Mouse (Mus musculus): Measurements from ENCODE around the gene Gan. TPM values are rescaled to one million over a fixed set of nuclear protein-coding genes. Genes with fewer than 3 reads are reported as not detected.

The Gan gene
- polyA plus RNA-seq, 1 experiment from 2014 or later: 2.8 TPM

DNA sequence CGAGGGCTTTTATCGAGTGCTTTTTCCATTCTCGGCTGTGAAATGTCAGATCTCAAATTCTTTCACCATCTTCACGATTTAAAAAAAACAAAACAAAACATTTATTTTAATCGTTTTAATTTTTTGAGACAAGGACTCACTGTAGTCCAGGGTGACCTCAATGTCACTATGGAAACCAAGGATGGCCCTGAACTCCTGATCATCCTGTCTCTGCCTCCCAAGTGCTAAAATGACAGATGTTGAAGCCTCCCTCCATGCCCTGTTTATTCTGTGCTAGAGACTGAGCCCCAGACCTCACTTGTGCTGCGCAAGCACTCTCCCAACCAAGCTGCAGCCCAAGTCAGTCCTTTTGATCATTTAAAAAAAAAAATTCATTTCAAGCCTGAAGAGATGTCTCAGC lies 84.4 kb downstream of the Gan start:
- H3K4me3 ChIP-seq: no peak overlapping the region
- no peaks in the 10 kb centered on the region for H3K36me3 ChIP-seq (ENCODE audit: poor library complexity, severe bottlenecking)
- no peaks in the 10 kb centered on the region for H3K27me3 ChIP-seq
- H3K4me1 ChIP-seq: no peaks in the 10 kb centered on the region
- 72% methylated on average over 6 of the region's 6 CpGs for WGBS
- H3K4me2 ChIP-seq: no peak overlapping the region
- no peak overlapping the region for H3K27ac ChIP-seq
- H3K9me3 ChIP-seq (replicated peaks): no peaks in the 10 kb centered on the region
- no peak overlapping the region for H3K9ac ChIP-seq
- no peak for ATAC-seq

DNA sequence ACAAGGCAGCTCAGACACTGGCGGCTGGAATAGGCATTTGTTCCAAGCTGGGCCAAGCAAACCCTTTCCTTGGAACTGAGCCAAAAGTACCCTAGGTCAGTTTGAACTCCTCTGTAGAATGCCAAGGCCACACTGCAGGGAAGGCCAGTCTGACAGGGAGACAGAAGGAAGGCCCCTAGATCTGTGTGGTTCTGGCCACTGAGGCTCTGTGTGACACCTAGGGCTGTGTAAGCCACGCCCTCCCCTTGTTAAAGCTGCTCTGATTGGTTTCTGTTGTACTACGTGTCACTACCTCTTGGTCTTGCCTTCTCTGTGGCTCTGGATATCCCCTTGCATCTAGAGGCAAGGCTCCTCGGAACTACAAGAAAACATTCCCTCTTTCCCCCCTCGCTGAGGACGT lies 86.7 kb downstream of the Gan start:
- H3K27ac ChIP-seq: no peak overlapping the region
- H3K9ac ChIP-seq: no peak overlapping the region
- no peaks in the 10 kb centered on the region for H3K36me3 ChIP-seq (ENCODE audit: poor library complexity, severe bottlenecking)
- no peaks in the 10 kb centered on the region for H3K4me1 ChIP-seq
- H3K9me3 ChIP-seq (replicated peaks): no peaks in the 10 kb centered on the region
- 44% methylated on average over 6 of the region's 6 CpGs for WGBS
- no peak for ATAC-seq
- no peak overlapping the region for H3K4me2 ChIP-seq
- no peak overlapping the region for H3K4me3 ChIP-seq
- H3K27me3 ChIP-seq: no peaks in the 10 kb centered on the region

DNA sequence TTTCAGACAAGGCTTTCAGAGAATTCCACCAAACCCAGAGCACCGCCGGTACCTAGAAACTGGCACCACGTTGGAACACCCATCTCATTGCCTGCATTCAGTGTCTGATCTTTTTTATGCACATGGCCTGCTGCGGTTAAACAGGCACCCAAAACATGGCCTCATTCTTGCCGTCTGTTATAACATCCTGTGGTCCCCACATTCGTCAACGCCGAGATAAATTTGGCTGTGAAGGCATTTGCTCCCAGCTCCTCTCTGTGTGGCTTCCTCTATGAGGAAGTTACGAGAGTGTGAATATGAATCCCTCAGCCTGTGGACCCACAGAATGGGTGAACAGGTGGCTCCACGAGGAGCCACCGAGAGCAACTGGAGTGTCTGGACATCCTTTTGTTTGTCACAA lies 90.4 kb downstream of the Gan start:
- 93% methylated on average over 11 of the region's 11 CpGs for WGBS

DNA sequence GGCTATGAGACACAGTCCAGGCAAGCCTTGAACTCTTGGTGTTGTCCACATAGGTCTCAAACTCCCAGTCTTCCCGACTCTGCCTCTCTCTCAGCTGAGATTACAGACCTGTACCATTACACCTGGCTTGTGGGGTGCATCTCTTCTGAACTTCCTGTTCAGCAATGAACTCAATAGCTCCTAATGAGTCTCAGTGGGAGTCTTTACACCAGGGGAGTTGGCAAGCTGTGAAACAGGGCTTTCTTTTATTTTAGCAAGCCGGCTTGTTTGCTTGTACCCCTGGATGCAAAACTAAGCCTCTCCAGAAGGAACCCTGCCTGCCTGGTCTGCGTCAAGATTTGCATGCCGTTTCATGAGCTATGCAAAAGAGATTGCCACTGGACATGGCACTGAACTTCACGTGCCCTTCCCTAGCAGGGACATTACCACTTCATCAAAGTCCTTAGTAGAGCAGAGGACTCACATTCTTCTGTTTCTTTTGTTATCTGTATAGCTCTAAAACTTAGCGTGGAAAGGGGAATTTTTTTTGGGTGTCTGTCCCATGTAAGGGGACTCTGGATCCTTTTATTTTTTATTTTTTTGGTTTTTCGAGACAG lies 93.2 kb downstream of the Gan start:
- 32% methylated on average over 7 of the region's 7 CpGs for WGBS
- Histone ChIP-seq H3K27me3 (no peaks in the 10 kb centered on the region), H3K4me2 (no peak overlapping the region), H3K9me3 (replicated peaks) (0 out of 2 replicates have a peak, but pooled peaks cover 4% of the 10 kb centered on the region), H3K9ac (no peak overlapping the region), H3K4me3 (no peak overlapping the region), H3K36me3 (ENCODE audit: poor library complexity, severe bottlenecking) (no peaks in the 10 kb centered on the region), H3K4me1 (no peaks in the 10 kb centered on the region; the same call in 1 of the 2 replicates), H3K27ac (no peak overlapping the region)
- no peak for ATAC-seq

More for the DNA sequence above, 90.4 kb downstream of the Gan start:
- no peak overlapping the region for H3K9ac ChIP-seq
- no peaks in the 10 kb centered on the region for H3K36me3 ChIP-seq (ENCODE audit: poor library complexity, severe bottlenecking)
- H3K4me3 ChIP-seq: no peak overlapping the region
- no peaks in the 10 kb centered on the region for H3K4me1 ChIP-seq
- H3K9me3 ChIP-seq (replicated peaks): 0 out of 2 replicates have a peak, but pooled peaks cover 4% of the 10 kb centered on the region
- H3K4me2 ChIP-seq: no peak overlapping the region
- ATAC-seq: no peak
- no peak overlapping the region for H3K27ac ChIP-seq
- no peaks in the 10 kb centered on the region for H3K27me3 ChIP-seq

DNA sequence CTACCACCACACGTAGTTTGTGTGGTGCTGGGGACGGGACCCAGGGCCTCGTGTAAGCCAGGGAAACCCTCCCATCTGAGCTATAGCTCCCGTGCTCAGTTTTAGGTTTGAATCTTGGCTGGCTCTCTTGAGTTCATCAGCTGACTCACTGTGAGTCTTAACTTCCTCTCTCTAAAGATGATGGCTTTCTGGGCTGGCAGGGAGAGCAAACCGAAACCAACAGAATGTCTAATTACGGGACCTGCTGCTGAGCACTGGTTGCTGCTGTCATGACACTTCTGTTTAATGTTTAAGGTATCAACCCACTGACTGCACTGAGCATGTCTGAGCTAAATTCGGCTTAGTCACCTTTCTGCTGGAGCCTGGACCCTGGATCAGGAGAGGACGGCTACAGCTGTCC lies 94.7 kb downstream of the Gan start:
- 94% methylated on average over 8 of the region's 8 CpGs for WGBS
- H3K4me2 ChIP-seq: no peak overlapping the region
- 0 out of 2 replicates have a peak, but pooled peaks cover 4% of the 10 kb centered on the region for H3K9me3 ChIP-seq (replicated peaks)
- ATAC-seq: no peak
- H3K36me3 ChIP-seq (ENCODE audit: poor library complexity, severe bottlenecking): no peaks in the 10 kb centered on the region
- H3K27me3 ChIP-seq: no peaks in the 10 kb centered on the region
- H3K27ac ChIP-seq: no peak overlapping the region
- no peak overlapping the region for H3K4me3 ChIP-seq
- no peak overlapping the region for H3K9ac ChIP-seq
- no peaks in the 10 kb centered on the region; the same call in 1 of the 2 replicates for H3K4me1 ChIP-seq

DNA sequence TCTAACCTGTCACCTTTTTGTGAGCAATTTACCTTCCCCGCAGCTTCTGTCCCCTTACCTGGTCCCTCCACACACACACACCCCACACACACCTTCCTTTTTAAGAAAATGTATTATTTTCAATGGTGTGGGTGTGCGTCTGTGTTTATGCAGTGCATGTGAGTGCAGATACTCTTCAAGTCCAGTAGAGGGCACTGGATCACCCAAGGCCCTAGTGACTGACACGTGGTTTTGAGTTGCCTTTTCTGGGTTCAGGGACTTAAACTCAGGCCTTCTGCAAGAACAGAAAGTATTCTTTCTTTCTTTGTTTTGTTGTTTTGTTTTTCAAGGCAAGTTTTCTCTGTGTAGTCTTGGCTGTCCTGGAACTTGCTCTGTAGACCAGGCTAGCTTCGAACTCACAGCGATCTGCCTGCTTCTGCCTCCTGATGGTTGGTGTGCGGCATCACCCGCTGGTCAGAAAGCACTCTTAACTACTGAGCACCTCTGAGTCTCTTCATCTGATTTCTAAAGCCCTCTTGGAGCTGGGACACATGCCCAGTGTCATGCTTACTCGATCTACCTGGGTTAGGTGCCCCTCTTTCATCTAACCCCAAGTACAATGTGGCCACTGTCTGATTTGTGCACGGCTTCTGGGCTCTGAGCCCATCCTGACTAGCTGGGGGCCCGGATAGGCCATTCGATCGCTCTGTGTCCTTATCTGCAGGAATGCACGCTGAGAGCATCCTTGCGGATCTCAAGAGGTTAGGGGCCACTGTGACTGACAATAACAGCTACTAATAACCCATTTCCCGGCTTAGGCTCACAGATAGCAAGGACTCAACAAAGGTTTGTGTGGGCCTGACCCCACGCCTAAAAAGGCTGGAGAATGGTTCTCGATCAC lies 95.7 kb downstream of the Gan start:
- Histone ChIP-seq H3K36me3 (ENCODE audit: poor library complexity, severe bottlenecking) (no peaks in the 10 kb centered on the region), H3K4me1 (peaks cover 6% of the 10 kb centered on the region), H3K9me3 (replicated peaks) (0 out of 2 replicates have a peak, but pooled peaks cover 4% of the 10 kb centered on the region), H3K27me3 (no peaks in the 10 kb centered on the region), H3K4me2 (no peak overlapping the region), H3K9ac (no peak overlapping the region), H3K4me3 (no peak overlapping the region), H3K27ac (no peak overlapping the region)
- no peak for ATAC-seq
- WGBS: 90% methylated on average over 17 of the region's 17 CpGs

DNA sequence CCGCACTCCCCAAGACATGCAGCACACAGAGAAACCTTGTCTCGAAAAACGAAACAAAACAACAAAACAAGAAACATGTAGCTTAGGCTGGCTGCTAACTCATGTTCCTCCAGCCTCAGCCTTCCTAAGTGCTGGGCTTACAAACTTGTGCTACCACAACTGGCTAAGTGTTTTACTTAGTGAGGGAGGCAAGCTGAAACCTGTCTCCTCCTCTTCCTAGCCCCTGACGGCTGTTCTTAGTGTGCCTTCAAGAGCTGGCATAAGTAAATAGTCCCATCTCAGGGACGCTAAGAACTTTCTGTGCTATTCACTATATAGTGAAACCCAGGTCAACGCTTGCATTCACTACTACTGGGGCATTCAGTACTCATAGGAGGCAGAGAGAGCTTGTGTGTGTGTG lies 96.6 kb downstream of the Gan start:
- Histone ChIP-seq H3K4me2 (no peak overlapping the region), H3K4me3 (no peak overlapping the region), H3K4me1 (peaks cover 15% of the 10 kb centered on the region), H3K9ac (no peak overlapping the region), H3K9me3 (replicated peaks) (0 out of 2 replicates have a peak, but pooled peaks cover 4% of the 10 kb centered on the region), H3K27ac (no peak overlapping the region), H3K36me3 (ENCODE audit: poor library complexity, severe bottlenecking) (no peaks in the 10 kb centered on the region), H3K27me3 (no peaks in the 10 kb centered on the region)
- ATAC-seq: no peak
- WGBS: 84% methylated on average over 6 of the region's 6 CpGs

DNA sequence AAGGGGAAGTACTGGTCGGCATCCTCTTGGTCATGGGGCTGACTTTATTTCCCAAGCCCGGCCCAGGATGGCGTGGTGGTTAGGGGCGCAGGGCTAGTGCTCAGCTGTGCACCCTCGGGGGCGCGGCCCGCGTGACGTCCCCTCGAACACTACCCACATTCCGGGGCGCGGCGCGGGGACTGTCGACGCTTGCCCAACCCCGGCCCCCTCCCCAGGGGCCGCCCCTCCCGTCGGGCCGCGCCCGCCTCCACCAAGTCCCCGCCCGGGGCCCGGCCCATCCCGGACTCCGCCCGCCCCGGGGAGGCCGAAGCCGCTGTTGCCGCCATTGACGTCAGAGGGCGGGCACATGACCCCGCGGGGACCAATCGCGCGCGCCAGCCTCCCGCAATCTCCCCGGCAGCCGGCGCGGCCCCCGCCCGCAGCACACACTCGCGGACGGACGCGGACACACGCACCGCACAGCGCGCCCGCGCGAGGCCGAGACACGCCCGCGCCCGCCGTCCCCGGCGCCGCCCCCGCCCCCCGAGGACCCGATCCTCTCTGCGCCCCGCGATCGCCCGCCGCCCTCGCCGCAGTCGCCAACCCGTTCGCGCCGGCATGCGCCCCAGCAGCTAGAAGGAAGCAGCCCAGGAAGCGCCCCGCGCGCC lies 98.5 kb downstream of the Gan start:
- WGBS: 1% methylated on average over 35 of the region's 92 CpGs
- peak overlapping the region; percentile 98 for H3K4me3 ChIP-seq
- ATAC-seq: peak; percentile 88

DNA sequence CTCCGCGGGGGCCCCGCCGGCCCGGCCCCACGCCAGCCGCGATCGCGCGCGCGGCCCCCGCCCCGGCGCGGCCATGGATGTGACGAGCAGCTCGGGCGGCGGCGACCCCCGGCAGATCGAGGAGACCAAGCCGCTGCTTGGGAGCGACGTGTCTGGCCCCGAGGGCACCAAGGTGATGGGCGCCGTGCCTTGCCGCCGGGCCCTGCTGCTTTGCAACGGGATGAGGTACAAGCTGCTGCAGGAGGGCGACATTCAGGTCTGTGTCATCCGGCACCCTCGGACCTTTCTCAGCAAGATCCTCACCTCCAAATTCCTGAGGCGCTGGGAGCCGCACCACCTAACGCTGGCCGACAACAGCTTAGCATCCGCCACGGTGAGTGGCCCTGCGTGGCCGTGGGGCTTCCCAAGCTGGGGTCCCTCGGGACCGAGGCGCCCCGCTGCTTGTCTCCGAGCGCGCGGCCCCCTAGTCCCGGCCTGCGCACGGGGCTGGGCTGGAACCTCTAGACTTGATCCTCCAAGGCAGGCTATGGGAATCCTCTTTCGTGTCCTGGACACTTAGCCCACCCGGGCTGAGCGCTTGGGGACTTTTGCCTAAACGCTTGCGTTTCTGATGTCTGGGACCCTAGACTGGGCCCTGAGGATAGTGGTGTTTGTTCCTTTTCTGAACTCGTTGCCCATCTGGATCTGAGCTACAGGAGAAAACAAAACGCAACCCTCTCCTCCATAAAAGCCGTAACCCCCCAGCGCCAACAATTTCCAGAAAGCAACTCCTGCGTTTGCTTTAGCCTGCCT lies 99.3 kb downstream of the Gan start, which contains the start of gene Cmip:
TSS of gene Cmip (plus strand) at position 36 of the 792 bp plus-strand sequence.
- Histone ChIP-seq H3K36me3 (ENCODE audit: poor library complexity, severe bottlenecking) (no peaks in the 10 kb centered on the region), H3K4me2 (peak within 1 kb of the TSS; percentile 92), H3K9me3 (replicated peaks) (0 out of 2 replicates have a peak, but pooled peaks cover 2% of the 10 kb centered on the region), H3K27ac (peak within 1 kb of the TSS; percentile 90), H3K4me3 (peak within 1 kb of the TSS; percentile 98), H3K4me1 (peaks cover 42% of the 10 kb centered on the region), H3K27me3 (no peaks in the 10 kb centered on the region), H3K9ac (peak within 1 kb of the TSS; percentile 98)
- peak; percentile 22; the same call in 1 of the 2 replicates for ATAC-seq
- under 1% methylated on average over 63 of the region's 65 CpGs for WGBS

More for the DNA sequence above, 98.5 kb downstream of the Gan start:
- Histone ChIP-seq H3K4me2 (peak overlapping the region; percentile 92), H3K9me3 (replicated peaks) (0 out of 2 replicates have a peak, but pooled peaks cover 4% of the 10 kb centered on the region), H3K9ac (peak overlapping the region; percentile 98), H3K4me1 (peaks cover 34% of the 10 kb centered on the region), H3K27me3 (no peaks in the 10 kb centered on the region), H3K36me3 (ENCODE audit: poor library complexity, severe bottlenecking) (no peaks in the 10 kb centered on the region), H3K27ac (peak overlapping the region; percentile 90)

DNA sequence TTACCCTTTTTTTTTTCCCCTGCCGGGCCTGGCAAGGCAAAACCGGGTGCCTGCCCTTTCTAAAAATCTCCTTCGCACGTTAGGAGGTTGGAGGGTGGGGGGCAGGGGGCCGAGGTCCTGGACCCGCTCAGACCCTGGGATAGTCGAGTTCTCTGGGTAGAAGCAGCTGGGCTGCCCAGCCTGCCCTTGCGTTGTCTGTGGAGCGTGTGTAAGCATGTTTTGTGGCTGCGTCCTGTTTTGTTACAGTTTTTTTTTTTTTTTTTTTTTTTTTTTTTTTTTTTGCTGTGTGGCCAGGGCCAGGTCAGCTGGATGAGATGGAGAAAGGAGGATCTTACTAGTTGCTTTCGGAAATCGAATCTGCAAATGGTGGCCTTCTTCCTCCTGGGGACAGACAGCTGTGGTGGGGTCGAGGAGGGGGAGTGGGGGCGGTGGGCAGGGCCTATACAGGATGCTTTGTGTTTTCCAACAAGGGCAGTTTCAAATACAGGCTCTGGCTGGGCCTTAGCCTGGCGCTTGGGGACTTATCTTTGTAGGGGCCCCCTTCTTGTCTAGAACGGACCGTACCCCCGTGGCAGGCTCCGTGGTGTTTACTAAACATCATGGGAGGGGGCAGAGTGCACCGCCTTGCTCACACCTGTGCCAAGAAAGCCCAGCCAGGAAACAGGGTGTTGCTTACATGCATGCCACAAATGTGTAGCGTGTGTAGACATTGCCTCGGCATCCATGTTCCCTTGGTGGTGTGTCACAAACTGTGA lies 100.1 kb downstream of the Gan start:
- peak overlapping the region; percentile 98 for H3K9ac ChIP-seq
- H3K27ac ChIP-seq: peak overlapping the region; percentile 90
- H3K4me1 ChIP-seq: peaks cover 48% of the 10 kb centered on the region
- H3K9me3 ChIP-seq (replicated peaks): no peaks in the 10 kb centered on the region
- ATAC-seq: no peak; the same call in 1 of the 2 replicates
- peak overlapping the region; percentile 92 for H3K4me2 ChIP-seq
- 2% methylated on average over 22 of the region's 22 CpGs for WGBS
- H3K36me3 ChIP-seq (ENCODE audit: poor library complexity, severe bottlenecking): no peaks in the 10 kb centered on the region
- H3K4me3 ChIP-seq: peak overlapping the region; percentile 98
- no peaks in the 10 kb centered on the region for H3K27me3 ChIP-seq

DNA sequence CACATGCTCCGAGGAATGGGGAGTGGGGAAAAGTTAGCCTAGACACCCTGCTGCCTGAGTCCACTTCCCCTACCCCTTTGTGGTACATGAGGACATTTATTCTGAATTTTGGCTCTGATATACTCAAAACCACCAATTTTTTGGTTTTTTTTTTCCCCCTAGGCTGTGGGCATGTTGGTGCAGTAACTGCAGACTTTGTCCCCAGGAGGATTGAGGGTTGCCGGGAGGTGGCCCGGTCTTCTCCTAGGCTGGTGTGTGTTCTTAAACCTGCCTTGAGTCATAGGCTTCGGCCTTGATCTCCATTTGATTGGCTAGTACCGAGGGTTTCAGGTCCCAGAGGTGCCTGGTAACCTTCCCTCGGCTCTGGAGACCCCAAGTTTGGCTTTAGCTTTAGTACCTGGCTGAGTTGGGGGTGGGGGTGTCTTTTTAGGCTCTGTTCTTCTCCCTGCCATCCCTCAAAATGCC lies 100.7 kb downstream of the Gan start:
- WGBS: 52% methylated on average over 6 of the region's 6 CpGs
- peaks cover 53% of the 10 kb centered on the region for H3K4me1 ChIP-seq
- H3K9me3 ChIP-seq (replicated peaks): no peaks in the 10 kb centered on the region
- ATAC-seq: no peak
- peak overlapping the region; percentile 98 for H3K4me3 ChIP-seq
- no peaks in the 10 kb centered on the region for H3K36me3 ChIP-seq (ENCODE audit: poor library complexity, severe bottlenecking)
- H3K27ac ChIP-seq: peak overlapping the region; percentile 90
- H3K4me2 ChIP-seq: peak overlapping the region; percentile 92
- peak overlapping the region; percentile 98 for H3K9ac ChIP-seq
- H3K27me3 ChIP-seq: no peaks in the 10 kb centered on the region

Data from forebrain, embryonic 13.5 days (tissue).